Mouse (Mus musculus) heart, postnatal 36 days (tissue): ENCODE results near the gene Gm5800. TPM values are rescaled to one million over a fixed set of nuclear protein-coding genes. Genes with fewer than 3 reads are reported as not detected.
"Not testable (repeated sequence)": the region's sequence is repeated elsewhere in the genome, so short reads cannot be mapped to it uniquely, and the experiment has no call there.

Experiments
- DNase-seq, 2 experiments: peaks; one replicate each; pipeline ENCODE4 v3.0.0; 2021 to 2022
- intact Hi-C: fragments of 180-260 bp; cut with DNase I; formaldehyde crosslinking; loops from one replicate; pipeline ENCODE4 v1.15.1; 2025
- total RNA-seq, 2 experiments: library from RNA; stranded (reverse); gene quantifications; 2 replicates each; pipeline ENCODE4 v1.2.3; 2021

The Gm5800 gene
- total RNA-seq, result not detected

DNA sequence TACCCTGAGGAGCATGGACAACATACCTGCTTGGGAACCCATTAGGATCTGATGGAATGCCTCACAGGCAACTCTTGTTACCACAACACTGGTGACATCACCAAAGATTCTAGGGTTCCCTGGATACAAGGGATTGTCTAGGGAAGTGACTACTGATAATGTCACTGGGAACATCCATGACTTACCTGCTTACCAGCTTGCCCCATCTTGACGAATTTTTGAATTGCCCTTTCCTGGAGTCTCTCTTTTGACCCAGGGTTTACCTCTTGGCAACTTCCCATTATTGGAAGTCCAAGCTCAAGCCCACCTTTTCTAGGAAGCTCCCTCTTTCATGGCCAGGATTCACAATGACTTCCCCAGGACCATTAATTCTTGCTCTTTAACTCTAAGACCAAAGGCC, at the start of gene Gm5800:
TSS of gene Gm5800 (minus strand) at position 101 of the 400 bp plus-strand sequence.
- no peak for DNase-seq
- intact Hi-C loops, result no loop called here

DNA sequence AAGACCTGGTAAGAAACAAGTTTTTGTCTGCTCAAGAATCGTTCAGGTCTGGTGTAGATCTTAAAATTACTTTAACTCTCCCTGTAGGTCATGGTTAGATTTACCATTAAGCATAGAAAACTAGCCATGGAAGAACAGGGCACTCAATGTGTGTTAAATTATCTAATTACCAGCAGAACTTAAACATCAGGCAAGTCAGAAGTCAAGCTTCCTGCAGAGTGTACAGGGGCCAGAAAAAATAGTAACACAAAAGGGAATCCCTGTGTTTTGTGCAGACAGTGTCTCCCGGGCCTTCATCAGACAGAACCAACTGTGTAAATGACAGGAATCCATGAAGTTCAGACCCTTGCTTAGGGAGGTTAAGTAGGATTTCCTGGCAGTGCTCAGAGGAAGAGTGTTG, 39.0 kb upstream of the Gm5800 start:
- intact Hi-C loops, result no loop called here
- DNase-seq, result no peak

DNA sequence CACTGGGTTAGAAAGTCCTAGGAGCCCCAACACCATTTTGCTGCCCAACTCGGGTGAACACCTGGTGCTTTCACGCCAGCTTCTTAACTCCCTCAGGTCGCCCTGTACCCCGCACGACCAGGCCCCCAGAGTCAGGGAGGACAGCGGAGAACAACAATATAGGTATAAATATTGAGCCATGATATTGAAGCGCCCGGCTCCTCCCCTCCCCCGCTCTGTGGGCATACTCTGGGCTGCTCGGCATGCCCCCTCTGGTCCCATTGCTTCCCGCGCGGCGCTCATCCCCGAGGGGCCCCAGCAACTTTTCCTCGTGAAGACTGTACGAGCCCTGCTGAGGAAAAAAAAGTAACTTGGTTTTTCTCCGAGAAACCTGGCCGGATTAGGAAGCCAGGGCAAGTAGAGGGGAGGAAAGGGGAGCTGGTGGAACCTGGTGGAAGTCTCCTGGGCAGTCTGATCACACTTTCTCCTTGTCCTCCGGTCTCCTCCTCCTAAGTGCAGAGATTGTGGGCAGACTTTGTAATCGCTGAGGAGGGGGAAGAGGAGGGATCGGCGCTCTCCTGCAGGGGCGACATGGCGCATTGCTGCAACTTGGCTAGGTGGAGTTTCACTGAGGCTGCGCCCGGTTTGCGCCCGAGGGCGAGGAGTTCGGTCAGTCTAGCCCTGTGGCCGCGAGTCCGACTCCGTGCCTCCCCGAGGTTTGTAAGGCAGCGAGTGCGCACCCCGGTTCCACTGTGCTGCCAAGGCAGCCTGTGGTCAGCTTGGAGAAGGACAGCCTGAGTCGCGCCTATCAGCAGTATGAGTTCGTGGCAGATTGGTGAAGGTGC, 23.6 kb upstream of the Gm5800 start:
- intact Hi-C loops, result no loop called here

DNA sequence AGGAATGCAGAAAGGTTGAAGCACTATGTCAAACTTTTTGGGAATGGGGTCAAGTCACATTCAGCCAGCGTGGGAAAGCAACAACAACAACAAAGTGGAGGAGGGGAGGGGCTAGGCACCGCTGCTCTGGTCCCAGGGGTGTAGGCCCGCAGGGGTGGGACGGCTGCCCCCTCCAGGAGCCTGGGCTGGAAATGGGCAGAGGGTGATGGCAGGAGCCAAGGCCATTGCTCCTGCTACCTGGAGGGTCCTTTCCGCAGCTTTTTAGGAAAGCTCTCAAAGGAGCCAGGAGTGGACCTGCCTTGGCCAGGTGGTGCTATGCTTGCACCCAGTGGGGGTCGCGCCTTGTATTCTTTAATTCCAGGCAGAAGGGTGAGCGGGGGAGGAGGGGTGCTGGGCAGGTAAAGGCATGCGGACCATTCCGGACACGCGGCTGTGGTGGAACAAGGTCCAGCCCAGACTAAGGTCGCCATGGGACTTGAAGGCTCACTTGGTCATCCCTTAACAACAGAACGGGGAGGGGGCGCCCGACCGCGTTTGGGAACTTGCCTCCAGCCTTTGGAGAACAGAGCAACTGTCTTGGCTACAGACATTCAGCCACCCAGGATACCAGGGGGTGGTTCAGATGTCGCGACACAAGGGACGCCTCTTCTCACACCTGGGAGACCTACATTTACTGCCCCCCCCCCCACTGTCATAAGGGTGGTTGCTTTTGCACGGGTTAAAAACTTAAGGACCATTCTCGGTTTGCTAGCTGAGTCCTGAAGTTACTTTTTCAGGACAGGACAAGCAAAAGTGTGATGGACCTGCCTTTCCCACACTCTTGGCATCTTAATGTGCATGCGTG, 22.4 kb upstream of the Gm5800 start:
- DNase-seq, result no peak
- intact Hi-C loops, result no loop called here

More for the DNA sequence above, 23.6 kb upstream of the Gm5800 start:
- DNase-seq, result no peak

DNA sequence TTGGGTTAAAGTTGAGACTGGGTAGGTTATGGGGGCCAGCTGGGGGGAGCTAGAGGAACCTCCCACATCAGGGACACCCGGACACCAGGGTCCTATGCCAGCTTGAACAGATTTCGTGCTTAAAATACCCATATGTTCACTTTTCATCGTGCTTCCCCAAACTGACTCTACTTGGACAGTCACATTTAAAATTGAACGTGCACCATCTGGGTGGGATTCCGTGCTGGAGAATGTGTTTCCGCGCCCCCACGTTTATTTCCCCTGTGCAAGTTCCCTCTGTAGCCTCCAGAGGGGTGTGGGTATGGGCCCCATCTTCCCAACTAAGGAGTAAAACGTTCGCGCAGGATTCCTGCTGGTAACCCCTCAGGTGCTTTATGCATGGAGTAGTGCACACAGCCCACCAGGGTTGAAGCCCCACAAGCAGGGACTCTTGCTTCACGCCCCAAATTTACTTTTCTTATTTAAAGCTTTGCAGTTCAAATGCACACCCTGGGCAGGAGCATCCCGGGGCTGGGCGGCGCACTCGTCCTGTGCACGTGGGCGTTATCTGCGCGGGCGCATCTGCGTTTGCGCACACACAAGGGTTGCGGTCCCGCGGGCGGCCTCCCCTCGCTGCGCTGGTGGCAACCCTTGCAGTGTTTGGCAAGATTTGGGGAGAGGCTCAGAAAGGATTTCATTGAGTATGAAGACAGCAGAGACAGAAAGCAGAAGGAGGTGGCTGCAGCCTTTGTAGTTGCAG, 21.6 kb upstream of the Gm5800 start:
- intact Hi-C loops, result no loop called here
- DNase-seq, result no peak

DNA sequence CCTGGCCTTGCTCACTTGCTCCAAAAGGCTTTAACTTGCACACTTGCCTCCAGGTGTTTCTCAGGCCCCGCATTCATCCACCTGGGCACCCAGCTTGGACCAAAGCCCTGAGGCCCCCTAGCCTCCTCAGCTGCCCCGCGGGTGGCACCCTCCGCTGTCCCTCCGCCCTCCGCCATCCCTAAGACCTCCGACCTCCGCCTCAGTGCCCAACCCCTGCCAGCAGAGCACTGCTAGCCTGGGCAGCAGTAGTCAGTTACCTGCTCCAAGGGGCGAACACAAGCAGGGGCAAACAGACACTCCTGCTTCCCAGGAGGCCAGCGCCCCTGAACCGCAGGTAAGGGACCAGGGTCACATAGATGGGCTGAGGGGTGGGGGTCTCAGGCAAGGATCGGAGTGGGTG, 21.0 kb upstream of the Gm5800 start:
- intact Hi-C loops, result no loop called here
- DNase-seq, result no peak

DNA sequence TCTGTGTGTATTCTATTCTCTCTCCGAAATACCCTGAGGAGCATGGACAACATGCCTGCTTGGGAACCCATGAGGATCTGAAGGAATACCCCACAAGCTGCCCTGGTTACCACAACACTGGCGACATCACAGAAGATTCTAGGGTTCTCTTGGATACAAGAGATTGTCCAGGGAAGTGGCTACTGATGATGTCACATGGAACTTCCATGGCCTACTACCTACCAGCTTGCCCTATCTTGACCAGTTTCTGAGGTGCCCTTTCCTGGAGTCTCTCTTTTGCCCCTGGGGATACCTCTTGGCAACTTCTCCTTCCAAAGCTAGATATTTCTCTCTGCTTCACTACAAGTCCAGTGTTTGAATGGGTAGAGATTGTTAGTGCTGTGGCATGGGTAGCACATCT, 21.6 kb downstream of the Gm5800 start, which contains the start of gene Gm17079:
TSS of gene Gm17079 (minus strand) at position 101 of the 400 bp plus-strand sequence.
- intact Hi-C loops, DNase-seq: not testable (repeated sequence)

DNA sequence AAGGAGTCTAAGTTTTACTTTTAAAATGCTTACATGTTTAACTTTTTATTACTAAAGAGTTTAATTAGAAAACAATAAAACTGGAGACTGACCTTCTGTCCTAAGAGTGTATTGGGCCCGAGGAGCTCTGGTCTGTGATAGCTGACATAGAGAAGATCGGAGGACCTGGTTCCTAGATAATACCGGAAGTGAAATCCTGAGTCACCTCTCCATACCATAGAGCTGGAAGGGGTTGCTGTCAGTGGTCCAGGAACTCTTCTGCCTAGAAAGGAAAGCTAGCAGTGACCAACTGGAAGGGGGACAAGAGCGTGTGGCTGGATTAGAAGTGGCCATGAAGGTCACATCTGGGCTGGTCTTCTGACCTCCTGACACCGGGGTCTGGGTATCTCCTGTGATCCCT, 39.7 kb downstream of the Gm5800 start:
- DNase-seq, result no peak
- intact Hi-C loops, result no loop called here

Other genes starting within 250 kb of the Gm5800 start
- not detected for gene Gm5622, start 164.4 kb downstream of the Gm5800 start, total RNA-seq
- not detected for gene Gm17175, start 143.1 kb downstream of the Gm5800 start, total RNA-seq
- gene Gm17174, start 125.0 kb downstream of the Gm5800 start, total RNA-seq, result not detected
- gene Gm17078, start 105.9 kb downstream of the Gm5800 start, total RNA-seq, result not detected
- not detected for gene Gm4181, start 81.5 kb downstream of the Gm5800 start, total RNA-seq
- not detected for gene Gm17079, start 21.7 kb downstream of the Gm5800 start, total RNA-seq
- gene Ang4, start 56.4 kb upstream of the Gm5800 start, total RNA-seq, result not detected
- not detected for gene AY358078, start 82.9 kb upstream of the Gm5800 start, total RNA-seq
- not detected for gene Ear6, start 136.5 kb upstream of the Gm5800 start, total RNA-seq
- 10 to 100 TPM; 19.3 to 24.4 TPM for gene Mettl17, start 167.7 kb upstream of the Gm5800 start, total RNA-seq
- gene Slc39a2, start 175.7 kb upstream of the Gm5800 start, total RNA-seq, result under 1 TPM; 0.11 to 0.22 TPM
- 1,000 to 10,000 TPM; 1,444 to 1,487 TPM for gene Ndrg2, start 197.0 kb upstream of the Gm5800 start, total RNA-seq
- gene Tppp2, start 201.2 kb upstream of the Gm5800 start, total RNA-seq, result not detected
- not detected for gene Rnase13, start 205.6 kb upstream of the Gm5800 start, total RNA-seq